Mouse (Mus musculus): ENCODE measurements around the gene Baz1b. TPM values are rescaled to one million over a fixed set of nuclear protein-coding genes. Genes with fewer than 3 reads are reported as not detected.

Baz1b gene
- total RNA-seq (2021), result 10 to 100 TPM; 53.9 to 54.3 TPM

GRCm38 (mm10) chr5:135186621-135187348 lies at the start of gene Baz1b:
Gene Baz1b, plus strand, starts transcription at chr5:135187264.
- DNase-seq, result peak; percentile 98

GRCm38 (mm10) chr5:135139881-135140280 lies 47.2 kb upstream of the Baz1b start:
- DNase-seq, result no peak

- no peak for DNase-seq
Observed at GRCm38 (mm10) chr5:135144469-135144868, 42.6 kb upstream of the Baz1b start.

- DNase-seq, result no peak
Observed at GRCm38 (mm10) chr5:135145532-135145931, 41.5 kb upstream of the Baz1b start.

GRCm38 (mm10) chr5:135145955-135146354 lies 41.1 kb upstream of the Baz1b start:
- DNase-seq, result no peak

- DNase-seq, result no peak
Observed at GRCm38 (mm10) chr5:135148715-135149052, 38.4 kb upstream of the Baz1b start.

GRCm38 (mm10) chr5:135149053-135149819 lies 37.8 kb upstream of the Baz1b start, which contains the start of gene Tbl2:
Gene Tbl2, plus strand, starts transcription at chr5:135149657.
- DNase-seq, result peak; percentile 99

GRCm38 (mm10) chr5:135149820-135150178 lies 37.3 kb upstream of the Baz1b start:
- DNase-seq, result no peak

GRCm38 (mm10) chr5:135156496-135156895 lies 30.6 kb upstream of the Baz1b start:
- no peak for DNase-seq

- no peak for DNase-seq
Observed at GRCm38 (mm10) chr5:135161221-135161620, 25.8 kb upstream of the Baz1b start.

- DNase-seq, result no peak
Observed at GRCm38 (mm10) chr5:135161650-135162049, 25.4 kb upstream of the Baz1b start.

GRCm38 (mm10) chr5:135162361-135162760 lies 24.7 kb upstream of the Baz1b start:
- DNase-seq, result no peak

GRCm38 (mm10) chr5:135162821-135163220 lies 24.2 kb upstream of the Baz1b start:
- DNase-seq, result no peak

- DNase-seq, result no peak
Observed at GRCm38 (mm10) chr5:135166909-135167308, 20.2 kb upstream of the Baz1b start.

GRCm38 (mm10) chr5:135167469-135167868 lies 19.6 kb upstream of the Baz1b start:
- no peak for DNase-seq

GRCm38 (mm10) chr5:135168063-135169062 lies 18.7 kb upstream of the Baz1b start, which contains the start of gene Bcl7b:
Gene Bcl7b, plus strand, starts transcription at chr5:135168283.
- DNase-seq, result peak; percentile 97

- no peak for DNase-seq
Observed at GRCm38 (mm10) chr5:135169479-135169878, 17.6 kb upstream of the Baz1b start.

- no peak for DNase-seq
Observed at GRCm38 (mm10) chr5:135171688-135172220, 15.3 kb upstream of the Baz1b start.

- DNase-seq, result no peak
Observed at GRCm38 (mm10) chr5:135172986-135173385, 14.1 kb upstream of the Baz1b start.

GRCm38 (mm10) chr5:135175086-135175485 lies 12.0 kb upstream of the Baz1b start:
- DNase-seq, result no peak

- DNase-seq, result no peak
Observed at GRCm38 (mm10) chr5:135178523-135178922, 8.5 kb upstream of the Baz1b start.

- DNase-seq, result no peak
Observed at GRCm38 (mm10) chr5:135178996-135179395, 8.1 kb upstream of the Baz1b start.

All from heart, postnatal 4 days (tissue).